ENCODE assay signal across 19 mouse cellular contexts in genomic region chr9:120950761-120951160, GRCm38 (mm10). TPM values are rescaled to one million over a fixed set of nuclear protein-coding genes. Genes with fewer than 3 reads are reported as not detected.
DNase-seq lines count a peak whose midpoint lies in the region; ATAC-seq lines count a peak whose summit lies in the region.
"Had no signal": no experiment of that assay in that cellular context is flagged by ENCODE, and none has a peak within 500 bp of the region (broad histone marks: within the 10 kb centered on the region; RNA-seq: fewer than 3 reads in every experiment).

No protein-coding gene starts in this region.

- 0 out of 2 replicates have a peak, but pooled peaks have one; percentile 4 for ATAC-seq in neutrophil, adult 5-6 weeks (ENCODE audit: extremely low read depth, insufficient number of reproducible peaks, low FRiP score, poor library complexity, severe bottlenecking)
- ATAC-seq: activated CD4-positive, CD25-positive, alpha-beta regulatory T cell, adult 4 months; CD4-positive, CD25-positive, alpha-beta regulatory T cell, adult 4 months; Patski had no signal

- DNase-seq in heart, adult 11 months: peak; percentile 90
- no peak for DNase-seq in heart, postnatal 4 days
- peak; percentile 13 for DNase-seq in urinary bladder, adult 2 months (ENCODE audit: low spot score)
- no peak for DNase-seq in urinary bladder, postnatal 14 days (ENCODE audit: low spot score)
- DNase-seq in kidney, postnatal 10 days: no peak
- DNase-seq: adrenal gland, adult 2 months; adrenal gland, adult 8-10 months; adrenal gland, postnatal 10 days; adrenal gland, postnatal 14 days; adrenal gland, postnatal 25 days; adrenal gland, postnatal 36 days; B cell, adult 2 months; cerebellum, adult 11 months; cerebellum, adult 11-12 months; cerebellum, adult 18-20 months had no signal

RNA-seq across cellular contexts. Expression of gene Ctnnb1, which starts 21.7 kb away (rescaled TPM):
- total RNA-seq in heart, postnatal 4 days (2021): 100 to 1,000 TPM; 632 to 676 TPM
- 252 and 357 TPM in 2 replicates for polyA plus RNA-seq in urinary bladder, adult 2 months (2012; rRNA removed)
- total RNA-seq in neutrophil, adult 5-6 weeks (2017): 511 and 516 TPM in 2 replicates

Comparison
In these comparisons a context has a peak if more than half of its experiments do, and no peak if none do; other contexts are left out.
1. DNase-seq: peak in heart, adult 11 months (single experiment) and urinary bladder, adult 2 months (single experiment); none in heart, postnatal 4 days (single experiment), urinary bladder, postnatal 14 days (single experiment) and kidney, postnatal 10 days (single experiment).